Mouse (Mus musculus) midbrain, embryonic 16.5 days (tissue): ENCODE data around the gene Nras. TPM values are rescaled to one million over a fixed set of nuclear protein-coding genes. Genes with fewer than 3 reads are reported as not detected.

Experiments used
- ATAC-seq: fragments of 200-750 bp; cut with Nextera tagmentation; 2 replicates; pipeline ENCODE4 v1.8.0; 2017; ENCODE audit warnings: moderate TSS enrichment
- H3K27ac ChIP-seq: fragments of 300-500 bp; sonication (generic); 2 replicates; pipeline ENCODE4 v1.5.1; 2014; ENCODE audit warnings: mild to moderate bottlenecking, low read length, mixed read lengths
- H3K27me3 ChIP-seq: fragments of 300-500 bp; sonication (generic); 2 replicates; pipeline ENCODE4 v1.6.1; 2014; ENCODE audit warnings: low read depth, low read length, mixed read lengths; ENCODE audit not compliant: control insufficient read depth, insufficient read depth
- H3K36me3 ChIP-seq: fragments of 300-500 bp; sonication (generic); 2 replicates; pipeline ENCODE4 v1.6.1; 2014; ENCODE audit warnings: mild to moderate bottlenecking, low read length, moderate library complexity, mixed read lengths; ENCODE audit not compliant: control insufficient read depth, insufficient read depth
- H3K4me1 ChIP-seq: fragments of 300-500 bp; sonication (generic); 2 replicates; pipeline ENCODE4 v1.6.1; 2014; ENCODE audit warnings: mild to moderate bottlenecking, low read length, mixed read lengths; ENCODE audit not compliant: control insufficient read depth, insufficient read depth
- H3K4me2 ChIP-seq: fragments of 300-500 bp; sonication (generic); 2 replicates; pipeline ENCODE4 v1.6.1; 2014; ENCODE audit warnings: mild to moderate bottlenecking, low read length, mixed read lengths
- H3K4me3 ChIP-seq: fragments of 300-500 bp; sonication (generic); 2 replicates; pipeline ENCODE4 v1.5.1; 2014; ENCODE audit warnings: low read depth, mild to moderate bottlenecking, low read length, moderate library complexity, mixed read lengths
- H3K9ac ChIP-seq: fragments of 300-500 bp; sonication (generic); 2 replicates; pipeline ENCODE4 v1.6.1; 2014; ENCODE audit warnings: low read depth, low read length, mixed read lengths
- H3K9me3 ChIP-seq: fragments of 300-500 bp; sonication (generic); replicated peaks from 2 replicates; pipeline ENCODE4 v1.6.1; 2014; ENCODE audit warnings: mild to moderate bottlenecking, low read length, mixed read lengths; ENCODE audit not compliant: control insufficient read depth, poor library complexity, severe bottlenecking
- WGBS: fragments of 180-500 bp; shearing (Covaris S2); extraction: QIAGEN DNeasy Blood & Tissue Kit; methylation state at CpG from one replicate; pipeline ENCODE4 v1.1.7; 2014; 5-methylcytosine and 5-hydroxymethylcytosine counted together
- polyA plus RNA-seq: library from polyadenylated mRNA; unstranded; fragments of >200 nt; fragmentation: Nextera tagmentation; extraction: Ambion mirVana; gene quantifications from 2 replicates; pipeline ENCODE4 v1.2.1, GENCODE M21; 2015

The Nras gene
- polyA plus RNA-seq, result 85.1 and 90.6 TPM in 2 replicates

GRCm38 (mm10) chr3:103058207-103059157 lies at the start of gene Nras:
TSS of gene Nras (plus strand) at chr3:103058285.
- peak within 1 kb of the TSS; percentile 76 for H3K4me3 ChIP-seq
- peaks cover 36% of the 10 kb centered on the region for H3K36me3 ChIP-seq
- 2% methylated on average over 46 of the region's 46 CpGs for whole genome bisulfite sequencing
- ATAC-seq, result peak; percentile 99
- peaks cover 13% of the 10 kb centered on the region for H3K4me1 ChIP-seq
- H3K27me3 ChIP-seq, result no peaks in the 10 kb centered on the region
- no peaks in the 10 kb centered on the region for H3K9me3 ChIP-seq
- H3K9ac ChIP-seq, result peak within 1 kb of the TSS; percentile 87
- H3K27ac ChIP-seq, result peak within 1 kb of the TSS; percentile 93
- H3K4me2 ChIP-seq, result peak within 1 kb of the TSS; percentile 86

GRCm38 (mm10) chr3:103017350-103017749 lies 40.7 kb upstream of the Nras start:
- Histone ChIP-seq H3K9ac (no peak overlapping the region), H3K4me2 (no peak overlapping the region), H3K27ac (no peak overlapping the region), H3K27me3 (no peaks in the 10 kb centered on the region), H3K4me1 (peaks cover 10% of the 10 kb centered on the region), H3K4me3 (no peak overlapping the region), H3K36me3 (no peaks in the 10 kb centered on the region), H3K9me3 (no peaks in the 10 kb centered on the region)
- no peak for ATAC-seq
- 78% methylated on average over 2 of the region's 2 CpGs for WGBS

GRCm38 (mm10) chr3:103019462-103019861 lies 38.6 kb upstream of the Nras start:
- Histone ChIP-seq H3K27ac (no peak overlapping the region), H3K36me3 (no peaks in the 10 kb centered on the region), H3K9ac (peak overlapping the region; percentile 89), H3K27me3 (no peaks in the 10 kb centered on the region), H3K4me2 (peak overlapping the region; percentile 59), H3K9me3 (no peaks in the 10 kb centered on the region), H3K4me1 (peaks cover 19% of the 10 kb centered on the region), H3K4me3 (peak overlapping the region; percentile 74; the same call in 1 of the 2 replicates)
- ATAC-seq, result no peak
- 100% methylated on average over 2 of the region's 2 CpGs for WGBS

- Histone ChIP-seq H3K36me3 (no peaks in the 10 kb centered on the region), H3K9me3 (no peaks in the 10 kb centered on the region), H3K4me1 (peaks cover 19% of the 10 kb centered on the region), H3K9ac (peak within 1 kb of the TSS; percentile 89), H3K27ac (peak within 1 kb of the TSS; percentile 98), H3K27me3 (no peaks in the 10 kb centered on the region), H3K4me2 (peak within 1 kb of the TSS; percentile 80), H3K4me3 (peak within 1 kb of the TSS; percentile 74)
- under 1% methylated on average over 55 of the region's 55 CpGs for WGBS
- ATAC-seq, result peak; percentile 95
These were observed 37.7 kb upstream of the Nras start, which contains the start of gene Csde1 for GRCm38 (mm10) chr3:103020249-103020942. TSS of gene Csde1 (plus strand) at chr3:103020426.

GRCm38 (mm10) chr3:103020943-103021638 lies 37.0 kb upstream of the Nras start:
- Histone ChIP-seq H3K4me2 (peak overlapping the region; percentile 80), H3K4me1 (peaks cover 19% of the 10 kb centered on the region), H3K9ac (peak overlapping the region; percentile 89), H3K9me3 (no peaks in the 10 kb centered on the region), H3K27me3 (no peaks in the 10 kb centered on the region), H3K27ac (peak overlapping the region; percentile 98), H3K36me3 (no peaks in the 10 kb centered on the region), H3K4me3 (peak overlapping the region; percentile 74)
- under 1% methylated on average over 32 of the region's 37 CpGs for whole genome bisulfite sequencing
- peak; percentile 96 for ATAC-seq

GRCm38 (mm10) chr3:103026174-103026573 lies 31.9 kb upstream of the Nras start:
- Histone ChIP-seq H3K4me3 (no peak overlapping the region), H3K9ac (no peak overlapping the region), H3K4me2 (no peak overlapping the region), H3K27ac (no peak overlapping the region), H3K4me1 (peaks cover 18% of the 10 kb centered on the region), H3K9me3 (no peaks in the 10 kb centered on the region), H3K27me3 (no peaks in the 10 kb centered on the region), H3K36me3 (peaks cover 10% of the 10 kb centered on the region)
- 88% methylated on average over 1 of the region's 1 CpGs for WGBS
- ATAC-seq, result no peak

GRCm38 (mm10) chr3:103040285-103040684 lies 17.8 kb upstream of the Nras start:
- Histone ChIP-seq H3K9me3 (no peaks in the 10 kb centered on the region), H3K36me3 (peaks cover 16% of the 10 kb centered on the region), H3K9ac (no peak overlapping the region), H3K27me3 (no peaks in the 10 kb centered on the region), H3K4me1 (no peaks in the 10 kb centered on the region), H3K4me2 (no peak overlapping the region), H3K27ac (no peak overlapping the region), H3K4me3 (no peak overlapping the region)
- ATAC-seq, result no peak
- 94% methylated on average over 6 of the region's 6 CpGs for WGBS

GRCm38 (mm10) chr3:103040861-103041379 lies 17.2 kb upstream of the Nras start:
- no peak for ATAC-seq
- Histone ChIP-seq H3K4me3 (no peak overlapping the region), H3K9ac (no peak overlapping the region), H3K4me1 (no peaks in the 10 kb centered on the region), H3K27ac (no peak overlapping the region), H3K9me3 (no peaks in the 10 kb centered on the region), H3K36me3 (peaks cover 16% of the 10 kb centered on the region), H3K4me2 (no peak overlapping the region), H3K27me3 (no peaks in the 10 kb centered on the region)
- 84% methylated on average over 1 of the region's 1 CpGs for WGBS
